8 mouse cellular contexts compared by ENCODE assay signal in the genomic region with DNA sequence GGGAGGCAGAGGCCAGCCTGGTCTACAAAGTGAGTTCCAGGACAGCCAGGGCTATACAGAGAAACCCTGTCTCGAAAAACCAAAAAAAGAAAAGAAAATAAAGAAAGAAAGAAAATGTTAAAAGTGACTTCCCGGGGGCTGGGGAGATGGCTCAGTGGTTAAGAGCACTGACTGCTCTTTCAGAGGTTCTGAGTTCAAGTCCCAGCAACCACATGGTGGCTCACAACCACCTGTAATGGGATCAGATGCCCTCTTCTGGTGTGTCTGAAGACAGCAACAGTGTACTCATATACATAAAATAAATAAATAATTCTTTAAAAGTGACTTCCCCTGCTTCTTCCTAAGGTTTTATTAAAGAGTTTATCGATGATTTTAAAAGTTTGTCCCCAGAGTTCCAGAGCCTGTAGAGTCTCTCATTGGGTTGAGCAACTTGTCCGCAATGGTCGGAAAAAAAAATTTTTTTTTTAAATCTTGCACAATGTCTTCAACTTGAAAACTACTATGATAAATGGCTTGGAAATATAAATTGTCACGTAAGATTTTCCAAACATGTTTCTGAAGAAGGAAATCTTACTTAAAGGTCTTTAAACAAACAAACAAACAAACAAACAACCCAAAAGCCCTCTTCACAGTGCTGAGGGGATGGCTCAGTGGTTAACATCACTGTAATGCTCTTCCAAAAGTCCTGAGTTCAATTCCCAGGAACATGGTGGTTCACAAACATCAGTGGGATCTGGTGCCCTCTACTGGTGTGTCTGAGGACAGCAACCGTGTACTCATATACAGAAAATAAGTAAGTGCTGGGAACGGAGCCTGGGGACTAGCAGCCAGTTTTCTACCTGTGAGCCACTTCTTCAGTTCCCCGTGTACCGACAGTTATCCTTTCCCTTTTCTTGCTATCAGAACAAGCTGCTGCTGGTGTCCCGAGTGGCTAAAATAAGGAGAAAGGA. TPM values are rescaled to one million over a fixed set of nuclear protein-coding genes. Genes with fewer than 3 reads are reported as not detected.
DNase-seq lines count a peak whose midpoint lies in the region; ATAC-seq lines count a peak whose summit lies in the region.

No protein-coding gene starts in this region.

- peak overlapping the region; percentile 55 for H3K4me2 ChIP-seq in heart, embryonic 14.5 days (ENCODE audit: low read length)
- peak overlapping the region; percentile 59 for H3K4me2 ChIP-seq in embryonic facial prominence, embryonic 15.5 days (replicated peaks)
- peak overlapping the region; percentile 65 for H3K4me2 ChIP-seq in kidney, embryonic 15.5 days
- H3K4me2 ChIP-seq in midbrain, embryonic 14.5 days (ENCODE audit: low read length) = peak overlapping the region; percentile 26

- 64% methylated on average over 11 of the region's 11 CpGs for WGBS in heart, embryonic 14.5 days
- 65% methylated on average over 11 of the region's 11 CpGs for WGBS in embryonic facial prominence, embryonic 15.5 days
- WGBS in kidney, embryonic 15.5 days = 66% methylated on average over 11 of the region's 11 CpGs
- WGBS in midbrain, embryonic 14.5 days = 67% methylated on average over 11 of the region's 11 CpGs

- peak overlapping the region; percentile 25 to 33 for H3K4me3 ChIP-seq in heart, embryonic 14.5 days (ENCODE audit: control insufficient read depth in 1 of 2, insufficient read depth in 1 of 2, low read depth in 1 of 2, low read length in 2 of 2)
- H3K4me3 ChIP-seq in embryonic facial prominence, embryonic 15.5 days (replicated peaks) = peak overlapping the region; percentile 93
- H3K4me3 ChIP-seq in kidney, embryonic 15.5 days (replicated peaks) = peak overlapping the region; percentile 86
- H3K4me3 ChIP-seq in midbrain, embryonic 14.5 days (replicated peaks; ENCODE audit: low read depth, low read length) = peak overlapping the region; percentile 93; the same call in 1 of the 2 replicates

- peaks cover 0 to 13% of the 10 kb centered on the region in 2 experiments; a peak in 2 of 4 replicates for H3K4me1 ChIP-seq in heart, embryonic 14.5 days (ENCODE audit: control insufficient read depth in 2 of 2, insufficient read depth in 2 of 2, low read length in 2 of 2)
- peaks cover 8% of the 10 kb centered on the region; the same call in 1 of the 2 replicates for H3K4me1 ChIP-seq in embryonic facial prominence, embryonic 15.5 days
- H3K4me1 ChIP-seq in kidney, embryonic 15.5 days = peaks cover 14% of the 10 kb centered on the region
- peaks cover 10% of the 10 kb centered on the region; the same call in 1 of the 2 replicates for H3K4me1 ChIP-seq in midbrain, embryonic 14.5 days (ENCODE audit: control insufficient read depth, insufficient read depth, low read length)

- H3K9ac ChIP-seq in heart, embryonic 14.5 days (ENCODE audit: low read length) = no peak overlapping the region
- no peak overlapping the region for H3K9ac ChIP-seq in embryonic facial prominence, embryonic 15.5 days
- H3K9ac ChIP-seq in kidney, embryonic 15.5 days = 0 out of 2 replicates have a peak overlapping the region, but pooled peaks have one; percentile 31
- no peak overlapping the region for H3K9ac ChIP-seq in midbrain, embryonic 14.5 days (replicated peaks; ENCODE audit: low read length)

- peaks cover 11% of the 10 kb centered on the region for H3K36me3 ChIP-seq in heart, embryonic 14.5 days (ENCODE audit: control insufficient read depth, insufficient read depth, low read length)
- H3K36me3 ChIP-seq in embryonic facial prominence, embryonic 15.5 days = peaks cover 5% of the 10 kb centered on the region; the same call in 1 of the 2 replicates
- H3K36me3 ChIP-seq in kidney, embryonic 15.5 days = peaks cover 11% of the 10 kb centered on the region
- peaks cover 10% of the 10 kb centered on the region; the same call in 1 of the 2 replicates for H3K36me3 ChIP-seq in midbrain, embryonic 14.5 days (ENCODE audit: control insufficient read depth, insufficient read depth, low read length)

- H3K27ac ChIP-seq in heart, embryonic 14.5 days (replicated peaks in 1 of 2; ENCODE audit: control insufficient read depth in 1 of 2, insufficient read depth in 1 of 2, low read depth in 2 of 2, low read length in 2 of 2) = peak overlapping the region in 1 of 2 experiments; percentile 69; a peak in 3 of 4 replicates
- H3K27ac ChIP-seq in embryonic facial prominence, embryonic 15.5 days (replicated peaks) = peak overlapping the region; percentile 58
- peak overlapping the region; percentile 87 for H3K27ac ChIP-seq in kidney, embryonic 15.5 days
- H3K27ac ChIP-seq in midbrain, embryonic 14.5 days (replicated peaks; ENCODE audit: low read depth, low read length) = no peak overlapping the region

- no peaks in the 10 kb centered on the region for H3K27me3 ChIP-seq in heart, embryonic 14.5 days (ENCODE audit: control insufficient read depth, insufficient read depth, low read length)
- H3K27me3 ChIP-seq in embryonic facial prominence, embryonic 15.5 days = no peaks in the 10 kb centered on the region
- H3K27me3 ChIP-seq in kidney, embryonic 15.5 days = no peaks in the 10 kb centered on the region
- H3K27me3 ChIP-seq in midbrain, embryonic 14.5 days (ENCODE audit: control insufficient read depth, insufficient read depth, low read length) = no peaks in the 10 kb centered on the region

- no peak for DNase-seq in heart, postnatal 4 days
- DNase-seq in MEL-GATA-1-ER (ENCODE audit: extremely low read depth, low read depth) = peak; percentile 53
- DNase-seq in midbrain, embryonic 14.5 days = no peak
- DNase-seq in right cerebral cortex, adult 2 months (ENCODE audit: low spot score in 2 of 2) = no peak
- DNase-seq in layer of hippocampus, adult 8-10 months (ENCODE audit: low spot score in 2 of 2) = no peak

- no peak for ATAC-seq in heart, embryonic 14.5 days (ENCODE audit: insufficient number of reproducible peaks, insufficient read depth, low FRiP score, low read depth)
- ATAC-seq in embryonic facial prominence, embryonic 15.5 days (ENCODE audit: insufficient number of reproducible peaks, low FRiP score, low TSS enrichment, low read depth) = no peak
- no peak for ATAC-seq in kidney, embryonic 15.5 days (replicated peaks; ENCODE audit: low FRiP score)
- ATAC-seq in midbrain, embryonic 14.5 days (ENCODE audit: low FRiP score, low TSS enrichment) = no peak

- H3K9me3 ChIP-seq in heart, embryonic 14.5 days (ENCODE audit: control insufficient read depth, low read length) = no peaks in the 10 kb centered on the region
- no peaks in the 10 kb centered on the region for H3K9me3 ChIP-seq in embryonic facial prominence, embryonic 15.5 days (replicated peaks)
- H3K9me3 ChIP-seq in kidney, embryonic 15.5 days (replicated peaks) = no peaks in the 10 kb centered on the region
- no peaks in the 10 kb centered on the region for H3K9me3 ChIP-seq in midbrain, embryonic 14.5 days (ENCODE audit: control insufficient read depth, low read length)

RNA-seq across cellular contexts. Expression of gene Rfwd3, which starts 0.8 kb away (rescaled TPM):
- polyA plus RNA-seq in heart, embryonic 14.5 days (2014; fragmentation: Nextera tagmentation; extraction: Ambion mirVana) = 34.5 and 36.6 TPM in 2 replicates
- 10 to 100 TPM; 28.4 to 30.5 TPM for total RNA-seq in heart, postnatal 4 days (2021)
- 40.4 and 44.2 TPM in 2 replicates for polyA plus RNA-seq in embryonic facial prominence, embryonic 15.5 days (2015; fragmentation: Nextera tagmentation; extraction: Ambion mirVana)
- 69.1 and 72.4 TPM in 2 replicates for polyA plus RNA-seq in kidney, embryonic 15.5 days (2015; fragmentation: Nextera tagmentation; extraction: Ambion mirVana)
- polyA plus RNA-seq in midbrain, embryonic 14.5 days (2014; fragmentation: Nextera tagmentation; extraction: Ambion mirVana) = 15.0 and 30.9 TPM in 2 replicates
- 10 to 100 TPM; 21.7 to 24.5 (median 22.6) TPM for total RNA-seq in layer of hippocampus, adult 8-10 months (2022)

RNA-seq across cellular contexts. Expression of gene Mlkl, which starts 37.1 kb away (rescaled TPM):
- 2.5 and 2.9 TPM in 2 replicates for polyA plus RNA-seq in heart, embryonic 14.5 days (2014; fragmentation: Nextera tagmentation; extraction: Ambion mirVana)
- 1 to 10 TPM; 4.3 to 4.7 TPM for total RNA-seq in heart, postnatal 4 days (2021)
- polyA plus RNA-seq in embryonic facial prominence, embryonic 15.5 days (2015; fragmentation: Nextera tagmentation; extraction: Ambion mirVana) = 1.2 and 1.3 TPM in 2 replicates
- polyA plus RNA-seq in kidney, embryonic 15.5 days (2015; fragmentation: Nextera tagmentation; extraction: Ambion mirVana) = 1.8 and 2.2 TPM in 2 replicates
- polyA plus RNA-seq in midbrain, embryonic 14.5 days (2014; fragmentation: Nextera tagmentation; extraction: Ambion mirVana) = 0.78 TPM in 1 of 2 replicates, not detected in the other
- 1 to 10 TPM in 1 of 4 experiments, under 1 TPM in 2, not detected in 1; 0.54 to 1.2 (median 0.85) TPM for total RNA-seq in layer of hippocampus, adult 8-10 months (2022)

RNA-seq across cellular contexts. Expression of gene Glg1, which starts 41.9 kb away (rescaled TPM):
- 83.5 and 85.1 TPM in 2 replicates for polyA plus RNA-seq in heart, embryonic 14.5 days (2014; fragmentation: Nextera tagmentation; extraction: Ambion mirVana)
- total RNA-seq in heart, postnatal 4 days (2021) = 100 to 1,000 TPM; 107 TPM
- 80.6 and 83.5 TPM in 2 replicates for polyA plus RNA-seq in embryonic facial prominence, embryonic 15.5 days (2015; fragmentation: Nextera tagmentation; extraction: Ambion mirVana)
- polyA plus RNA-seq in kidney, embryonic 15.5 days (2015; fragmentation: Nextera tagmentation; extraction: Ambion mirVana) = 76.0 and 78.0 TPM in 2 replicates
- 70.1 and 91.1 TPM in 2 replicates for polyA plus RNA-seq in midbrain, embryonic 14.5 days (2014; fragmentation: Nextera tagmentation; extraction: Ambion mirVana)
- total RNA-seq in layer of hippocampus, adult 8-10 months (2022) = 100 to 1,000 TPM; 133 to 146 (median 138) TPM

Comparison
In these comparisons a context has a peak if more than half of its experiments do, and no peak if none do; other contexts are left out.
1. H3K4me3 ChIP-seq: peak in every context shown above with its lines; median percentile 93 in embryonic facial prominence, embryonic 15.5 days; 93 in midbrain, embryonic 14.5 days; 86 in kidney, embryonic 15.5 days; 29 in heart, embryonic 14.5 days.